Mouse (Mus musculus): Measurements from ENCODE around the gene Dbi. TPM values are rescaled to one million over a fixed set of nuclear protein-coding genes. Genes with fewer than 3 reads are reported as not detected.

The Dbi gene
- polyA plus RNA-seq (2012; rRNA removed), result 208 and 340 TPM in 2 replicates
- 633 and 662 TPM in 2 replicates for polyA plus RNA-seq (2014; fragmentation: Nextera tagmentation; extraction: Ambion mirVana)

DNA sequence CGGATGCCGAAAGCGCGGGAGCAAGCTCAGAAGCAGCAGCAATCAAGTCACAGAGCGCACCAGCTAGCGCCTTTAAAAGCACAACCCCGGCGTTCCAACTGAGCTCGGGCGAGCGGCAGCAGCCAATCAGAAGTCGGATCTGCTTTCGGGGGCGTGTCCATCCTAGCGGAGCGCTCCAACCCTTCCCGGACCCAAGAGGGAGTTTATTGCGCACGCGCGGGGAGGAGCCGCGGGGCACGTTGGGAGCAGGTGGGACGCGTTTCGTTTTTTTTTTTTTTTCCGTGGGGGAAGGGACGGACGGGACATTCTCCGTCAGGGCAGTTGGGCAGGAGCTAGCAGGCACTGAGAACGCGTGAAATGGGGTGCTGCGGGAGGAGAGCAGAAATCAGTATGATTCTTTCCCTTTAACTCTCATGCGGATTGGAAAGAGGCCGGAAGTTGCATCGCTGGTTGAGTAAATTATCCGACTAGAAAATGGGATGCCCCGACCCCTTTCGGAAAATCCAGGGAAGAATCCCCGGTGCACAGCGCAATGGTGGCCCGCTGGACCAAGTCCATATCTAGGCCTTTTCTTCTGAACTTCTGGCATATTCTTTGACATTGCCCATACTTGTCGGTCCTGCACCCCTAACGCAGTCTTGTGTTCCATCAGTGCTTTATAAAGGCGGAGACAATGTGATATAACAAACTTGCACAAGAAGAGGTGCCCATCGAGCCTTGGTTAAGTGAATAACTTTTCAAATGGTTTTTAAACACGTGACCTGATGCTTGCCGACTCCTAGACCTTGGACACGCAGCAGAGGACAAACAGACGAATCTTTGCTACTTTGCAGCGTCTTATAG is at the start of gene Dbi, which contains the start of gene 3110009E18Rik:
Gene Dbi (minus strand): TSS at position 110 of the 843 bp plus-strand sequence.
Gene 3110009E18Rik (plus strand): TSS at position 219 of the 843 bp plus-strand sequence.
- Histone ChIP-seq H3K9ac (replicated peaks) (peak within 1 kb of the TSS; percentile 76), H3K4me2 (ENCODE audit: low read depth) (peak within 1 kb of the TSS; percentile 98), H3K27me3 (ENCODE audit: control insufficient read depth, insufficient read depth, low read length) (no peaks in the 10 kb centered on the region), H3K4me1 (replicated peaks; ENCODE audit: control insufficient read depth in 2 of 2, insufficient read depth in 2 of 2, low read length in 1 of 2) (peaks cover 4 to 19% of the 10 kb centered on the region in 2 experiments), H3K9me3 (ENCODE audit: control insufficient read depth, low read length) (no peaks in the 10 kb centered on the region), H3K27ac (peak within 1 kb of the TSS; percentile 76), H3K36me3 (replicated peaks; ENCODE audit: control insufficient read depth, insufficient read depth, low read depth) (peaks cover 5% of the 10 kb centered on the region), H3K4me3 (ENCODE audit: insufficient read depth in 1 of 2, low read depth in 2 of 2, low read length in 2 of 2) (peak within 1 kb of the TSS; percentile 81 to 86)
- no peak for TF ChIP-seq EP300 (IDR thresholded peaks at IDR 0.05; ENCODE audit: low read depth)
- no peak; the same call in 1 of the 2 replicates for TF ChIP-seq CTCF (IDR thresholded peaks at IDR 0.05; ENCODE audit: low read depth)
- DNase-seq (ENCODE audit: low read depth in 3 of 3, low spot score in 3 of 3) (peak; percentile 93 to 96 (median 94)), ATAC-seq (ENCODE audit: insufficient read depth) (peak; percentile 89)
- WGBS (ENCODE audit: insufficient replicate concordance), result 1% methylated on average over 52 of the region's 52 CpGs

- WGBS (ENCODE audit: insufficient replicate concordance), result 58% methylated on average over 7 of the region's 7 CpGs
- no peak for TF ChIP-seq EP300 (IDR thresholded peaks at IDR 0.05; ENCODE audit: low read depth)
- no peak for TF ChIP-seq CTCF (IDR thresholded peaks at IDR 0.05; ENCODE audit: low read depth)
- no peak for DNase-seq (ENCODE audit: low read depth in 3 of 3, low spot score in 3 of 3)
- H3K27me3 ChIP-seq (ENCODE audit: control insufficient read depth, insufficient read depth, low read length), result no peaks in the 10 kb centered on the region
- ATAC-seq (ENCODE audit: insufficient read depth), result no peak
- H3K36me3 ChIP-seq (replicated peaks; ENCODE audit: control insufficient read depth, insufficient read depth, low read depth), result no peaks in the 10 kb centered on the region
- no peaks in the 10 kb centered on the region for H3K9me3 ChIP-seq (ENCODE audit: control insufficient read depth, low read length)
- no peak overlapping the region for H3K9ac ChIP-seq (replicated peaks)
- H3K4me3 ChIP-seq (ENCODE audit: insufficient read depth in 1 of 2, low read depth in 2 of 2, low read length in 2 of 2), result no peak overlapping the region
- no peaks in the 10 kb centered on the region for H3K4me1 ChIP-seq (replicated peaks; ENCODE audit: control insufficient read depth in 2 of 2, insufficient read depth in 2 of 2, low read length in 1 of 2)
- H3K4me2 ChIP-seq (ENCODE audit: low read depth), result no peak overlapping the region
- no peak overlapping the region for H3K27ac ChIP-seq
Measured at GRCm38 (mm10) chr1:120170307-120170706, 49.4 kb upstream of the Dbi start.

- H3K4me3 ChIP-seq (ENCODE audit: insufficient read depth in 1 of 2, low read depth in 2 of 2, low read length in 2 of 2), result no peak overlapping the region
- WGBS (ENCODE audit: insufficient replicate concordance), result 76% methylated on average over 7 of the region's 7 CpGs
- no peaks in the 10 kb centered on the region for H3K36me3 ChIP-seq (replicated peaks; ENCODE audit: control insufficient read depth, insufficient read depth, low read depth)
- ATAC-seq (ENCODE audit: insufficient read depth) (no peak), DNase-seq (ENCODE audit: low read depth in 3 of 3, low spot score in 3 of 3) (no peak)
- no peak overlapping the region for H3K9ac ChIP-seq (replicated peaks)
- H3K4me1 ChIP-seq (replicated peaks; ENCODE audit: control insufficient read depth in 2 of 2, insufficient read depth in 2 of 2, low read length in 1 of 2), result no peaks in the 10 kb centered on the region
- H3K27ac ChIP-seq, result no peak overlapping the region
- H3K9me3 ChIP-seq (ENCODE audit: control insufficient read depth, low read length), result no peaks in the 10 kb centered on the region
- H3K27me3 ChIP-seq (ENCODE audit: control insufficient read depth, insufficient read depth, low read length), result no peaks in the 10 kb centered on the region
- H3K4me2 ChIP-seq (ENCODE audit: low read depth), result no peak overlapping the region
- no peak for TF ChIP-seq EP300 (IDR thresholded peaks at IDR 0.05; ENCODE audit: low read depth)
- TF ChIP-seq CTCF (IDR thresholded peaks at IDR 0.05; ENCODE audit: low read depth), result no peak
Measured at GRCm38 (mm10) chr1:120168674-120169073, 47.8 kb upstream of the Dbi start.

- Histone ChIP-seq H3K9me3 (ENCODE audit: control insufficient read depth, low read length) (no peaks in the 10 kb centered on the region), H3K9ac (replicated peaks) (no peak overlapping the region), H3K36me3 (replicated peaks; ENCODE audit: control insufficient read depth, insufficient read depth, low read depth) (no peaks in the 10 kb centered on the region), H3K4me2 (ENCODE audit: low read depth) (no peak overlapping the region), H3K4me3 (ENCODE audit: insufficient read depth in 1 of 2, low read depth in 2 of 2, low read length in 2 of 2) (no peak overlapping the region), H3K4me1 (replicated peaks; ENCODE audit: control insufficient read depth in 2 of 2, insufficient read depth in 2 of 2, low read length in 1 of 2) (no peaks in the 10 kb centered on the region), H3K27me3 (ENCODE audit: control insufficient read depth, insufficient read depth, low read length) (no peaks in the 10 kb centered on the region), H3K27ac (no peak overlapping the region)
- DNase-seq (ENCODE audit: low read depth in 3 of 3, low spot score in 3 of 3) (no peak), ATAC-seq (ENCODE audit: insufficient read depth) (no peak)
- 67% methylated on average over 4 of the region's 4 CpGs for WGBS (ENCODE audit: insufficient replicate concordance)
- TF ChIP-seq EP300 (IDR thresholded peaks at IDR 0.05; ENCODE audit: low read depth) (no peak), CTCF (IDR thresholded peaks at IDR 0.05; ENCODE audit: low read depth) (no peak)
Measured at GRCm38 (mm10) chr1:120168016-120168415, 47.1 kb upstream of the Dbi start.

- 21% methylated on average over 1 of the region's 1 CpGs for WGBS (ENCODE audit: insufficient replicate concordance)
- Histone ChIP-seq H3K4me2 (ENCODE audit: low read depth) (no peak overlapping the region), H3K4me1 (replicated peaks; ENCODE audit: control insufficient read depth in 2 of 2, insufficient read depth in 2 of 2, low read length in 1 of 2) (no peaks in the 10 kb centered on the region), H3K27me3 (ENCODE audit: control insufficient read depth, insufficient read depth, low read length) (no peaks in the 10 kb centered on the region), H3K36me3 (replicated peaks; ENCODE audit: control insufficient read depth, insufficient read depth, low read depth) (no peaks in the 10 kb centered on the region), H3K4me3 (ENCODE audit: insufficient read depth in 1 of 2, low read depth in 2 of 2, low read length in 2 of 2) (no peak overlapping the region), H3K9me3 (ENCODE audit: control insufficient read depth, low read length) (no peaks in the 10 kb centered on the region), H3K9ac (replicated peaks) (no peak overlapping the region), H3K27ac (no peak overlapping the region)
- no peak for ATAC-seq (ENCODE audit: insufficient read depth)
- DNase-seq (ENCODE audit: low read depth in 3 of 3, low spot score in 3 of 3), result no peak
- no peak for TF ChIP-seq EP300 (IDR thresholded peaks at IDR 0.05; ENCODE audit: low read depth)
- no peak for TF ChIP-seq CTCF (IDR thresholded peaks at IDR 0.05; ENCODE audit: low read depth)
Measured at GRCm38 (mm10) chr1:120162616-120163015, 41.7 kb upstream of the Dbi start.

Measured in liver, embryonic 14.5 days (tissue).